Mouse (Mus musculus): ENCODE measurements around the gene Eml2. TPM values are rescaled to one million over a fixed set of nuclear protein-coding genes. Genes with fewer than 3 reads are reported as not detected.
A peak's percentile ranks its signal among the peaks of the same experiment; 100 is the strongest.

Eml2 gene
- polyA plus RNA-seq, 1 experiment from 2014 or later, result 14.4 TPM

GRCm38 (mm10) chr7:19158601-19159000 lies 17.6 kb upstream of the Eml2 start:
- Histone ChIP-seq H3K4me1 (replicated peaks; ENCODE audit: control insufficient read depth, insufficient read depth, low read length) (peaks cover 31% of the 10 kb centered on the region), H3K9ac (replicated peaks; ENCODE audit: low read depth, low read length) (no peak overlapping the region), H3K9me3 (ENCODE audit: control insufficient read depth, low read length) (no peaks in the 10 kb centered on the region), H3K27me3 (replicated peaks; ENCODE audit: control insufficient read depth, insufficient read depth, low read length) (peaks cover 4% of the 10 kb centered on the region; the same call in 1 of the 2 replicates), H3K4me2 (ENCODE audit: low read length) (no peak overlapping the region), H3K4me3 (replicated peaks; ENCODE audit: low read length) (no peak overlapping the region), H3K27ac (ENCODE audit: low read length) (peak overlapping the region; percentile 66), H3K36me3 (ENCODE audit: control insufficient read depth, insufficient read depth) (peaks cover 5% of the 10 kb centered on the region; the same call in 1 of the 2 replicates)
- WGBS, result 50% methylated on average over 11 of the region's 11 CpGs
- peak; percentile 29 for ATAC-seq

DNA sequence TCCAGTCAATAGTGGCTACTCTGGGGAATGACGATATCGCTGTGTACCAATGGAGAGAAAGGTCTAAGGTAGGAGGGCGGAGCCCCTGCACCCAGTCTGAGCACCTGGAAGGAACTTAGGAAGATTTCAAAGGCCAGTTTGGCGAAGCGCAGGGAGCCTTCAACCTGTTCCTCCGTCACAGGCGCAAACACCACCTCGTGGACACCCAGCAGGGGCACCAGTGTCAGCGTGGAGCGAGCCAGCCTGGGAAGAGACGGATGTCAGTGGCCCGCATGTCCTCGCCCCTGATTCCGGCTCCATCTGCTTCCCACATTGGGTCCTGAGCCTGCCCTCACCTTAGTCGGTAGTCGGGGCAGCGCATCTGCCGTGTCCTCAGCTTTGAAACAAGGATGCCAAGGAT lies 16.8 kb upstream of the Eml2 start:
- no peaks in the 10 kb centered on the region for H3K9me3 ChIP-seq (ENCODE audit: control insufficient read depth, low read length)
- 14% methylated on average over 18 of the region's 18 CpGs for WGBS
- peaks cover 37% of the 10 kb centered on the region for H3K4me1 ChIP-seq (replicated peaks; ENCODE audit: control insufficient read depth, insufficient read depth, low read length)
- H3K4me3 ChIP-seq (replicated peaks; ENCODE audit: low read length), result peak overlapping the region; percentile 27
- peak overlapping the region; percentile 19; the same call in 1 of the 2 replicates for H3K9ac ChIP-seq (replicated peaks; ENCODE audit: low read depth, low read length)
- no peak overlapping the region for H3K27ac ChIP-seq (ENCODE audit: low read length)
- H3K27me3 ChIP-seq (replicated peaks; ENCODE audit: control insufficient read depth, insufficient read depth, low read length), result peaks cover 4% of the 10 kb centered on the region; the same call in 1 of the 2 replicates
- no peak for ATAC-seq
- H3K4me2 ChIP-seq (ENCODE audit: low read length), result peak overlapping the region; percentile 37
- no peaks in the 10 kb centered on the region for H3K36me3 ChIP-seq (ENCODE audit: control insufficient read depth, insufficient read depth)

GRCm38 (mm10) chr7:19160115-19160514 lies 16.1 kb upstream of the Eml2 start:
- Histone ChIP-seq H3K36me3 (ENCODE audit: control insufficient read depth, insufficient read depth) (no peaks in the 10 kb centered on the region), H3K9ac (replicated peaks; ENCODE audit: low read depth, low read length) (peak overlapping the region; percentile 3; the same call in 1 of the 2 replicates), H3K4me3 (replicated peaks; ENCODE audit: low read length) (peak overlapping the region; percentile 27), H3K27me3 (replicated peaks; ENCODE audit: control insufficient read depth, insufficient read depth, low read length) (peaks cover 4% of the 10 kb centered on the region; the same call in 1 of the 2 replicates), H3K27ac (ENCODE audit: low read length) (no peak overlapping the region), H3K9me3 (ENCODE audit: control insufficient read depth, low read length) (no peaks in the 10 kb centered on the region), H3K4me1 (replicated peaks; ENCODE audit: control insufficient read depth, insufficient read depth, low read length) (peaks cover 44% of the 10 kb centered on the region), H3K4me2 (ENCODE audit: low read length) (peak overlapping the region; percentile 37)
- peak; percentile 14; the same call in 1 of the 2 replicates for ATAC-seq
- WGBS, result under 1% methylated on average over 20 of the region's 20 CpGs

DNA sequence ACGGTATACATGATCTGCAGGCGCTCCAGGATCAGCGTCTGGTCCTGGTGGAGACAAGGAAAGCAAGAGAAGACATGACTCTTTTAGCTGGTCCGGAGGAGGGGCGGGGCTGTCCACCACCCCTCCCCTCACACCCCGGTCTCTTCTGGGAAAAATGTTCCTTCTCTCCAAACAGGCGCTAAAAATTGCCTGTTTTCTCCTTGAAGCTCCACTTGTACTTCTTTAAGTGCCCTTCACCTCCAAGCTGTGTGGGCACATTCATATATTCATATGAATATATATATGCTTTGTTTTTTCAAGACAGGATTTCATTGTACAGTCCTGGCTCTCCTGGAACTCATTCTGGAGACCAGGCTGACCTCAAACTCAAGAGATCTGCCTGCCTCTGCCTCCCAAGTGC lies 13.3 kb upstream of the Eml2 start:
- Histone ChIP-seq H3K9ac (replicated peaks; ENCODE audit: low read depth, low read length) (no peak overlapping the region), H3K36me3 (ENCODE audit: control insufficient read depth, insufficient read depth) (no peaks in the 10 kb centered on the region), H3K27ac (ENCODE audit: low read length) (no peak overlapping the region), H3K4me2 (ENCODE audit: low read length) (no peak overlapping the region), H3K4me3 (replicated peaks; ENCODE audit: low read length) (no peak overlapping the region), H3K27me3 (replicated peaks; ENCODE audit: control insufficient read depth, insufficient read depth, low read length) (peaks cover 4% of the 10 kb centered on the region; the same call in 1 of the 2 replicates), H3K9me3 (ENCODE audit: control insufficient read depth, low read length) (peaks cover 3% of the 10 kb centered on the region; the same call in 1 of the 2 replicates), H3K4me1 (replicated peaks; ENCODE audit: control insufficient read depth, insufficient read depth, low read length) (peaks cover 42% of the 10 kb centered on the region)
- no peak for ATAC-seq
- 85% methylated on average over 7 of the region's 7 CpGs for WGBS

DNA sequence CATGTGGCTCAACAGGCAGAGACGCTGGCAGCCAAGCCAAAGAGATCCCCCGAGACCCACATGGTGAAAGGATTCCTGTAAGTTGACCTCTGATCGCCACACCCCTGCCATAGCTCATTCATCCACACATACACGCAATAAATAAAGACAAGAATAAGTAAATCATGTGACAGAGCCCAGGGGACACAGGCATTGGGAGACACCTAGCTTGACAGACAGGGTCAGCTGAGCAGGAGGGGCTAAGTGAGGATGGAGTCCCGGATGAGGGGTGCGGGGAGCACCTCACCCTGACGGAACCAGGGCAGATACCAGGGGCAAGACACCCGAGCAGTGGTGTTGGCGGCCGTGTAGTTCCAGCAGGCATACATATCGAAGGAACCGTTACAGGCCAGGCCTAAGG lies 12.5 kb upstream of the Eml2 start:
- Histone ChIP-seq H3K9ac (replicated peaks; ENCODE audit: low read depth, low read length) (no peak overlapping the region), H3K9me3 (ENCODE audit: control insufficient read depth, low read length) (peaks cover 3% of the 10 kb centered on the region; the same call in 1 of the 2 replicates), H3K27ac (ENCODE audit: low read length) (no peak overlapping the region), H3K4me1 (replicated peaks; ENCODE audit: control insufficient read depth, insufficient read depth, low read length) (peaks cover 40% of the 10 kb centered on the region), H3K36me3 (ENCODE audit: control insufficient read depth, insufficient read depth) (no peaks in the 10 kb centered on the region), H3K27me3 (replicated peaks; ENCODE audit: control insufficient read depth, insufficient read depth, low read length) (peaks cover 4% of the 10 kb centered on the region; the same call in 1 of the 2 replicates), H3K4me3 (replicated peaks; ENCODE audit: low read length) (no peak overlapping the region), H3K4me2 (ENCODE audit: low read length) (peak overlapping the region; percentile 53; the same call in 1 of the 2 replicates)
- no peak for ATAC-seq
- WGBS, result 28% methylated on average over 12 of the region's 12 CpGs

GRCm38 (mm10) chr7:19164189-19164588 lies 12.0 kb upstream of the Eml2 start:
- H3K4me2 ChIP-seq (ENCODE audit: low read length), result peak overlapping the region; percentile 53
- H3K9ac ChIP-seq (replicated peaks; ENCODE audit: low read depth, low read length), result no peak overlapping the region
- no peak overlapping the region for H3K27ac ChIP-seq (ENCODE audit: low read length)
- under 1% methylated on average over 6 of the region's 6 CpGs for WGBS
- peaks cover 4% of the 10 kb centered on the region; the same call in 1 of the 2 replicates for H3K27me3 ChIP-seq (replicated peaks; ENCODE audit: control insufficient read depth, insufficient read depth, low read length)
- H3K4me3 ChIP-seq (replicated peaks; ENCODE audit: low read length), result peak overlapping the region; percentile 4; the same call in 1 of the 2 replicates
- no peaks in the 10 kb centered on the region for H3K36me3 ChIP-seq (ENCODE audit: control insufficient read depth, insufficient read depth)
- peaks cover 3% of the 10 kb centered on the region; the same call in 1 of the 2 replicates for H3K9me3 ChIP-seq (ENCODE audit: control insufficient read depth, low read length)
- peaks cover 38% of the 10 kb centered on the region for H3K4me1 ChIP-seq (replicated peaks; ENCODE audit: control insufficient read depth, insufficient read depth, low read length)
- ATAC-seq, result peak; percentile 17; the same call in 1 of the 2 replicates

GRCm38 (mm10) chr7:19164978-19165377 lies 11.2 kb upstream of the Eml2 start:
- 2% methylated on average over 13 of the region's 13 CpGs for WGBS
- H3K27me3 ChIP-seq (replicated peaks; ENCODE audit: control insufficient read depth, insufficient read depth, low read length), result no peaks in the 10 kb centered on the region; the same call in 1 of the 2 replicates
- no peak overlapping the region for H3K27ac ChIP-seq (ENCODE audit: low read length)
- peaks cover 38% of the 10 kb centered on the region for H3K4me1 ChIP-seq (replicated peaks; ENCODE audit: control insufficient read depth, insufficient read depth, low read length)
- H3K36me3 ChIP-seq (ENCODE audit: control insufficient read depth, insufficient read depth), result no peaks in the 10 kb centered on the region
- peaks cover 3% of the 10 kb centered on the region; the same call in 1 of the 2 replicates for H3K9me3 ChIP-seq (ENCODE audit: control insufficient read depth, low read length)
- peak overlapping the region; percentile 33 for H3K4me3 ChIP-seq (replicated peaks; ENCODE audit: low read length)
- peak overlapping the region; percentile 53 for H3K4me2 ChIP-seq (ENCODE audit: low read length)
- no peak for ATAC-seq
- no peak overlapping the region for H3K9ac ChIP-seq (replicated peaks; ENCODE audit: low read depth, low read length)

DNA sequence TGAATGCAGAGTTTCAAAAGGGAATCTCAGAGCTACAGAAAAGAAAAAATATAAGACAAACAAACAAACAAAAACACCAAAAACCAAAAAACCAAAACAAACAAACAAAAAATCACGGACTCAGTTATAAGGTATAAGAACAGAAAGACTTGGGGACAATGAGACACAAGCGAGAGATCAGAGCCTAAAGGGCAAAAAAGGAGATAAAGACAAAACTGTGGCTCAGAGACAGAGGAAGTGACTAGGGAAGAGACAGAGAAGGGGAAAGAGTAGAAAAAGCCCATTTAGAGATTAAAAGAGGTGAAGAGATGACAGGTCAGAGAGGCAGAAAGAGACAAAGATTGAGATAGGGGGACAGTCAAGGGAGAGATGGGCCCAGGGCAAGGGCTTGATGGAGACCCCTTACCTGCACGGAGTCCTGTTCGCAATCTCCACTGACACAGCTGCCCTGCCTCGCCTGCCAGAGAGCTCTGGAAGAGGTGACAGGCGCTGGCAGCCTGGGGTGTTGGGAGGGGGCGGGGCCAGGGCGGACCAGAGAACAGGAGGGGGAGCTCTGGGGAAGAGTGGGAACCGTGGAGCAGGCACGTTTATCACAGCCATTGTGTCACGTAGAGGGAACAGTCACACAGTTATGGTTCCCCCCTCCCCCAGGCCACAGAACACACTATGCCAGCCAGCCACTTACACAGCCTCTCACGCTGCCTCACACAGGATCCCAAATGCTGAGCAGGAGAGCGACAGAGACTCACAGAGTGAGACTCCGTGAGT lies 10.4 kb upstream of the Eml2 start, which contains the start of gene Gipr:
Gipr (minus strand) TSS at position 472 of the 768 bp plus-strand sequence.
- peak; percentile 48 for ATAC-seq
- 10% methylated on average over 14 of the region's 14 CpGs for WGBS
- Histone ChIP-seq H3K36me3 (ENCODE audit: control insufficient read depth, insufficient read depth) (no peaks in the 10 kb centered on the region), H3K4me3 (replicated peaks; ENCODE audit: low read length) (peak within 1 kb of the TSS; percentile 33), H3K9me3 (ENCODE audit: control insufficient read depth, low read length) (peaks cover 3% of the 10 kb centered on the region; the same call in 1 of the 2 replicates), H3K27ac (ENCODE audit: low read length) (peak within 1 kb of the TSS; percentile 84), H3K9ac (replicated peaks; ENCODE audit: low read depth, low read length) (peak within 1 kb of the TSS; percentile 53), H3K4me1 (replicated peaks; ENCODE audit: control insufficient read depth, insufficient read depth, low read length) (peaks cover 37% of the 10 kb centered on the region), H3K27me3 (replicated peaks; ENCODE audit: control insufficient read depth, insufficient read depth, low read length) (no peaks in the 10 kb centered on the region), H3K4me2 (ENCODE audit: low read length) (peak within 1 kb of the TSS; percentile 53)

DNA sequence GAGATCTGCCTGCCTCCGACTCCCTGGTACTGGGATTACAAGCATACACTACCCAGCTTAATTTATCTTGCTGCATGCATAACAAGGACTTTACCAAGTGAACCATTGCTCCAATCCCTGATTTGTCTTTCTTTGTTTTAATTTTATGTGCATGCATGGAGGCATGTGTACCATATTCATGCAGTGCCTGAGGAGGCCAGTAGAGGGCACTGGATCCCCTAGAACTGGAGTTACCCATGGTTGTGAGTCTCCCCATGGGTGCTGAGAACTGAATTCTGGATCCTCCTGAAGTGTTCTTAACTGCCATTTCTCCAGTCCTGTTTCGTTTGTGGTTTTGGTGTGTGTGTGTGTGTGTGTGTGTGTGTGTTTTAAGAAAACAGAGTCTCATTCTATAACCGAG lies 9.2 kb upstream of the Eml2 start:
- 85% methylated on average over 3 of the region's 3 CpGs for WGBS
- no peaks in the 10 kb centered on the region for H3K27me3 ChIP-seq (replicated peaks; ENCODE audit: control insufficient read depth, insufficient read depth, low read length)
- ATAC-seq, result no peak
- H3K36me3 ChIP-seq (ENCODE audit: control insufficient read depth, insufficient read depth), result no peaks in the 10 kb centered on the region
- H3K27ac ChIP-seq (ENCODE audit: low read length), result no peak overlapping the region
- peaks cover 3% of the 10 kb centered on the region; the same call in 1 of the 2 replicates for H3K9me3 ChIP-seq (ENCODE audit: control insufficient read depth, low read length)
- H3K4me3 ChIP-seq (replicated peaks; ENCODE audit: low read length), result no peak overlapping the region
- H3K4me2 ChIP-seq (ENCODE audit: low read length), result no peak overlapping the region
- peaks cover 41% of the 10 kb centered on the region for H3K4me1 ChIP-seq (replicated peaks; ENCODE audit: control insufficient read depth, insufficient read depth, low read length)
- no peak overlapping the region for H3K9ac ChIP-seq (replicated peaks; ENCODE audit: low read depth, low read length)
